Mouse (Mus musculus): ENCODE measurements around the gene Syce1. TPM values are rescaled to one million over a fixed set of nuclear protein-coding genes. Genes with fewer than 3 reads are reported as not detected.

Gene Syce1
- not detected for total RNA-seq (2021)

DNA sequence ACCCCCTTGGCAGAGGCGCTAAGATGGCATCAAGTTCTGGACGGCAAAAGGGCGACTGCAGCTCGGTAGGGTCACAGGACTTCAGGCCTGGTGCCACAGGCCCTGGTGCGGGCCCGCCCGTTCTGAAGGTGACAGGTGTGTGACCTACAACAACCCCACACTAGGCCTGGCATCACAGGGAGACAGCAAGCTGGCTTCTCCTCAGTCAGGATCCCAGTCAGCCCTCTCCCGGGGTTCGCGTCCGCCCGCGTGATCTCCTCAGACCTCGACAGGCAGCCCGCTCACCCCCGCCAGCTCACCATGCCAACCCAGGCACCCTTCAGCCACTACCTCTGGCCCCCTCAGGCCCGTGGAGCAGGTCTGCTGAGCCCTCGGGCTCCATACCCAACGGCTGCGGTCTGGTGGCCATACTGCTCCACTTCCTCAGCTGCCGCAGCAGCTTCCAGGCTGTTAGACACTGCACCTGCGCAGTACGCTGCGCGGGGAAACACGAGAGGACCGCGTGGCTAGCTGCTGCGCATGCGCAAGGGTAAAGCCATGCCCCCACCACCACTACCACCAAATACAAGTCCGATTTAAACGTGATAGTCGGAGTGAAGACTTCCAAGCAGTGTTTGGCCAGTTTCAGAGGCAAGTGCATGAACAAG is at the start of gene Syce1:
TSS of gene Syce1 (minus strand) at position 447 of the 647 bp plus-strand sequence.
- intact Hi-C loops (cut with DNase I): no loop called here
- DNase-seq (ENCODE audit: low spot score): no peak

DNA sequence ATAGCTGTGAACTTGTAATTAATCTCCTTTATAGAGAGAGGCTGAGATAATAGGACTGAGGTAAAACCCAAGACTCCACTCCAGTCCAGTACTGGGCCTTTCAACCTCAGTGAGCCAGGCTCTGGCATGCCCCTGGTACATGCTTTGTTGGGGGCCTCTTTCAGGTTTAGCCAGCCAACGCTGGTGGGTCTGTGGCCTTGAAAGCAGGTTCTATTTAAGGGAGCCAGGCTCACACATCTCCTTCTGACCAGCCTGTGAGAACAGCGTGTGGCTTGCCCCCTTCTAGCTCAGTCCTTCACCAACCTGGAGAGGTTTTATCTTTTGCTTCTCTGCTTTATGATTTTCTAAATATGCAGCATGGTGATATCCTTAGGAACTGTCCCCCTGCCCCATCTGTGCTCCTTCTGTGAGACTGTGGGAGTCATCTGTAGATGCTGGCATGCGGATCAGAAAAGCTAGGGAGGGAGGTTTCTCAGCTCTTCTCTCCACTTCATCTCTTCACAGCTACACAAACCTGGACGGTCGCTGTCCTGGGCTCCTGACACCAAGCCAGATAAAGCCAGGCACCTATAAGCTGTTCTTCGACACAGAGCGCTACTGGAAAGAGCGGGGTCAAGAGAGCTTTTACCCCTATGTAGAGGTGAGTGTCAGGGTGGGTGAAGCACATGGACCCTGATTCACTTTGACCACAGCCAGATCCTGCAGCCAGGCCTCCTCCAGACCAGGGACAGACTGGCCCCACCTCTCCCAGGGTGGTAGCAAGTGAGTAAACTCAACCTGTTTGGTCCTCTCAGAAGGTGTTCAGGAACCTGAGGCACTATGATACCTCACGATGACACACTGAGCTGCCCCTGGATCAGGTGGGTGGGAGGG is 48.8 kb upstream of the Syce1 start:
- intact Hi-C loops (cut with DNase I): loop anchor here (10.0 kb wide), 1 partner anchor 762 kb away; no protein-coding TSS in a partner anchor
- no peak for DNase-seq (ENCODE audit: low spot score)

DNA sequence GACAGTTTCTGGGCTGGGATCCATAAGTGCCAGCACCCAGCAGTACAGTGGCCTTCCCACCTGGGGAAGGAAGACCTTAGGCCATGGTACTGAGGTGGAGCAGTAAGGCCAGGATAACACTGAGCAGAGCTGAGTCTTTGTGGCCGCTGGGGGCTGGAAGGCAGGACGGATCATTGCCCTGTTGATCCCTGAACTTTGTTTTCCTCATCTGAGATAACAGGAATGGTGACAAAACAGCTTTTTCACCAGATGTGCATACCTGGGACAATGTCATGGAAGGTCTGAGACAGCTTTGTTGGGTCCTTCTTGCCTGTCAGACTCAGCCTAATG is 48.1 kb upstream of the Syce1 start:
- no peak for DNase-seq (ENCODE audit: low spot score)
- intact Hi-C loops (cut with DNase I): loop anchor here (10.0 kb wide), 1 partner anchor 761 kb away; no protein-coding TSS in a partner anchor

DNA sequence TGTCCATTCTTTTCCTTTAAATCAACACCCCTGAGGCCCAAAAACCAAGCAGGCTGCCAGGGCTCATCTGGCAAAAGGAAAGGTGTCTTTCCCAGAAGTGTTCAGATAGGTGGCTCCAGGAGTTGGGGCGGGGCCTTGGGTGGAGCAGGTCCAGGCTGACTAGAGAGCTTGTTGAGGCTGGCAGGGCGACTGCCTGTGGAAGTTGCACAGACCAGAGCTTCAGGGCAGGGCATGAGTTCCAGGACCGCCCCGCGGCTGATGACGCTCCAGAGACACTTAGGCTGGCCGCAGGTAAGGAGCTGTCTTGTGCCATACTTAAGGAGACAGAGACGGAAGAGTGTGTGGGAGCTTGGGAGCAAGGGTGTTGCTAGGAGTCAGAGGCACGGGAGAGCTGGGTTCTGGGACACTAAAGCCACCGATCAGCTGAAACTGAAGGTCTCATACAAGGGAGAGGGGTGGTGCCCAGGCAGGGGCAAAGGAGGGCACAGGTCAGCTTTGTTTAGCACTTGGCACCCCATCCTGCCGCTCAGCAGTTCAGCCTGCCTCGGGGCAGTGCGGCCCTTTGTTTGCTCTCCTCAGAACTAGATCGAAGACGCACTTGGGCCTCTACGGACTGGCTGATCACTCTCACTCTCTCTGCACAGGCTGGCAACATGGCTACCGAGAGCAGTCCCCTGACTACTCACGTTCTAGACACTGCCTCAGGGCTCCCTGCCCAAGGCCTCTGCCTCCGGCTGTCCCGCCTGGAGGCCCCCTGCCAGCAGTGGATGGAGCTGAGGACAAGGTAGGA is 47.5 kb upstream of the Syce1 start, which contains the start of gene Urah:
TSS of gene Urah (plus strand) at position 51 of the 790 bp plus-strand sequence.
- DNase-seq (ENCODE audit: low spot score): no peak
- intact Hi-C loops (cut with DNase I): loop anchor here (10.0 kb wide), 1 partner anchor 760 kb away; no protein-coding TSS in a partner anchor

DNA sequence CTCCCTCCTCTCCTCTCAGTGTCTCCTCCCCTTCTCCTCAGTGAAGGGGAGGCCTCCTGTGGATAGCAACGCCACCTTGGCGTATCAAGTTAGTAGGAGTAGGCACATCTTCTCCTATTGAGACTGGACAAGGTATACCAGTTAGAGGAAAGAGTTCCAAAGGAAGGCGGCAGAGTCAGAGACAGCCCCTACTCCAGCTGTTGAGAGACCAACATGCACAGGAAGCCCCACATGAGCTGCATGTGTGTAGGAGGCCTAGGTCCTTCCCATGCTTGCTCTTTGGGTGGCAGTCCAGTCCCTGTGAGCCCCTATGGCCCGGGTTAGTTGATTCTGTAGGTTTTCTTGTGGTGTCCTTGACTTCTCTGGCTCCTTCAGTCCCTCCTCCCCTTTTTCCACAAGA is 45.7 kb upstream of the Syce1 start:
- intact Hi-C loops (cut with DNase I): loop anchor here (10.0 kb wide), 1 partner anchor 759 kb away; no protein-coding TSS in a partner anchor
- no peak for DNase-seq (ENCODE audit: low spot score)

DNA sequence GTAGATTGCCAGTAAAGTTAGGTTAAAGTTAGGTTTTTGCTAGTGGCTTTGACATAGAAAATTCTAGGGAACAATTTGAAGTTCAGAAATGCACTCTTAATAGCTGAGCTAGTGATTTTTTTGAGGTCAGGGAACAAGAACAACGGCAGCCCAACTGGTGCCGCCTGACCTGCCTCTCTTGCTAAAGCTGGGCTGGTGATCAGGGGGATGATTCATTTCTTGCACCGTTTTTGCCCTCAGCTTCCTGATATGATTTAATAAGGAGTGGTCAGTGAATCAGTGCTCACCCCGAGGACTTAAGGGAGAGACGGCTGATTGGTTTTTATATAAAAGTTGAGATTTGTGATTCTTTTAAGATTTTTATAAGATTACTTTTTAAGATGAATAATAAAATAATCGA is 43.8 kb upstream of the Syce1 start:
- intact Hi-C loops (cut with DNase I): loop anchor here (10.0 kb wide), 1 partner anchor 757 kb away; no protein-coding TSS in a partner anchor
- no peak for DNase-seq (ENCODE audit: low spot score)

DNA sequence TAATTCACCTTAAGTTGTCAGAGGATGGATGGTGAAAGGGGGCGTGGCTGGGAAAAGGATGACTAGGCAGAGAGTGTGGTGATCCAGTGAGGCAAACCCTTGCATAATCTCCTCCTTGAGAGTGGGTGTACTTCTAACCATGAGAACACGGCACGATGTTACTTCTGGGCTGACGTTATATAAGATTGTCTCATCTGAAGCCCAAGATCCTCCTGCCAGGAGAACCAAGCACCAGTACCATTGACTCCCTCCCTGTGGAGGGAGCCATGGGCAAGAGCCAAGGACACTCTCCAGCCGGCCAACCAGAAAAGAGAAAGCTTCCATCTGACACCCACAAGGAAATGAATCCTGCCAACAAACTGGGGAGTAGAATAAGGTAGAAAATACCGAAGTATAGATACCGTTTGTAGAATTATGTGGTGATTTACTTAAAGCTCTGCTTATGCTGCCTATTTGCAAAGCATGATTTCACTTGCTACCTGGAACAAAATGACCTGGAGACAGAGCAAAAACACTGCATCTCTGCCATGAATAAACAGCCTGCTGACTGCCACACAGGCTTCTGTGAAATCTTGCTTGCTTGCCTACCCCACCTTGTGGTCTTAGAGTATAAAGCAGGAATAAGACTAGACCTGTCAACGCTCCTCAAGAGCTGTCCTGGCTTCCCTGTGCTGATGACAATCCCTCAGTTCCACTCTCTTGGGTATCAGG is 40.7 kb upstream of the Syce1 start:
- DNase-seq (ENCODE audit: low spot score): no peak
- intact Hi-C loops (cut with DNase I): no loop called here

DNA sequence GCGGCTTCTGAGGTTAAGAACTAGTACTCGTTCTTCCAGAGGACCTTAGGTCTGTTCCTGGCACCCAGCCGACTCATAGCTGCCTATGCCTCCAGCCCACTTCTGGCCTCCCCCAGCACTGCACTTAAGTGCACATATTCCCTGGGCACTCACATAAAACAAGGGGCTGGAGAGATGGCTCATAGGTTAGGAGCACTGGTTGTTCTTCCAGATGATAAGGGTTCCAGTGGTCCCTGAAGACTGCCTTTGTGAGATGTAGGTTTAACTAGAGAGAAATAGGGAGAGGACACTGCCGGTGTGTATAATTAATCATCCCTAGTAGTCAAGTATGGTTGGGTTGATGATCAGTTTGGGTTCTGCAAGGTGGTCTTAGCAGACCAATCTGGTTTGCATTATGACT is 35.1 kb upstream of the Syce1 start:
- intact Hi-C loops (cut with DNase I): no loop called here

DNA sequence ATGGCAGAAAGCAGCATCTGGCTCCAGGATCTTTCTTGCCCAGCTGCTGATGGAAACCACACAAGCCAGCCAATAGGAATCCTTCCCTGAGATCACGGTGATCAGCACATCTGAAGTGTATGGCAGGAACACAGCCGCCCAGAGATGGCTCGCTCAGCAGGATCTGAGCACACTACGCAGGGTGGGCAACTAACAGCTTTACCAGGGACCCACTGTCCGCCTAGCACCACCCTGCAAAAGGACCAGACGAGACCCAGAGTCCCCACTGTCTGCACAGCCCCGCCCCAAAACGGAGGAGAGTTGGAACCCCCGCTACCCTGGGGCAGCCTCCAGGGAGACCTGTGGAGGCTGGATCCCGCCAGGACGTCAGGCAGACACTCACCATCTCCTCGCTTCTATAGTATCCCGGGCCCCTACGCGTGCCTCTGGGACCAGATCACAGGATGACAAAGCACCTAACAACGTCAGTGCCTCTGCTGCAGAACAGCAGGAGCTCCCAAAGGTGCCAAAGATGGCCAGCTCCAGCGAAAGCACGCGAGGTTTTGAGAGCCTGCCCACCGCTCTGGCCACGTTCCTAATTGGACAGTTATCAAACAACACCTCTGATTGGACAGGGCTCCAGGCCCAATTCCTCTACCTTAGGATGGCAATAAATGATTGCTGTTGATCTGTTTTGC is 34.1 kb upstream of the Syce1 start, which contains the start of gene Zfp941:
TSS of gene Zfp941 (minus strand) at position 526 of the 677 bp plus-strand sequence.
- intact Hi-C loops (cut with DNase I): no loop called here

More for the DNA sequence above, 35.1 kb upstream of the Syce1 start:
- DNase-seq (ENCODE audit: low spot score): no peak

DNA sequence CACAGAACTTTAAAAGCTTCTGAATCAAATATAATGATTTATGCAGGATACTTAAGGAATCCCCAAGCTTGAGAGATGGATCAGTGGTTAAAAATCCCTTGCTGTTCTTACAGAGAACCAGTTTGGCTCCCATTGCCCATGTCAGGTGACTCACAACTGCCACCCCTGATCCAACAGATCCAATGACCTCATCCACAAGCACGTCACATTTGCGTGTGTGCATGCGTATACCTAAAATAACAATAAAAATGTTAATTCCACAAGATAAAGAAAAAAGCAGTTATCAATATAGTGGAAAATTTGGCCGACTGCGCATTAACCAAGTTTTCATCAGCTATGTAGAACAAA is 33.6 kb upstream of the Syce1 start:
- intact Hi-C loops (cut with DNase I): no loop called here

More for the DNA sequence above, 34.1 kb upstream of the Syce1 start, which contains the start of gene Zfp941:
- DNase-seq (ENCODE audit: low spot score): no peak

DNA sequence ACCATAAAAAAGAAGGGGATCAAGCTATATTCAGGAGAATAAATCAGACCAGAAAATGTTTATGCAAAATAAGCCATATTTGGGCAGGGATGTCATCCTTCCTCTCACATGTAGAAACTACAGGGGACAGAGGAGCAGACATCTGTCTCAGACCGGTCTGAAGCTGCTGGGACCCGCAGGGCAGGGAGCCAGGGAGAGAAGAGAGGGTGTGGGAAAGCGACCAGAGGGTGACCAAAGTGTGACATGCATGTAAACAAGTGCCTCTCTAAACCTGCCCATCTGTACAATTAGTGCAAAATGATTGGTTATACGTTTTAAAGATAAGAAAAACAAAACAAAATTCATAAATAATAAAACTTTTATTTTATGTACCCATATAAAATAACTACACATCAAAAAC is 32.5 kb upstream of the Syce1 start:
- DNase-seq (ENCODE audit: low spot score): no peak
- intact Hi-C loops (cut with DNase I): no loop called here

More for the DNA sequence above, 33.6 kb upstream of the Syce1 start:
- no peak for DNase-seq (ENCODE audit: low spot score)

DNA sequence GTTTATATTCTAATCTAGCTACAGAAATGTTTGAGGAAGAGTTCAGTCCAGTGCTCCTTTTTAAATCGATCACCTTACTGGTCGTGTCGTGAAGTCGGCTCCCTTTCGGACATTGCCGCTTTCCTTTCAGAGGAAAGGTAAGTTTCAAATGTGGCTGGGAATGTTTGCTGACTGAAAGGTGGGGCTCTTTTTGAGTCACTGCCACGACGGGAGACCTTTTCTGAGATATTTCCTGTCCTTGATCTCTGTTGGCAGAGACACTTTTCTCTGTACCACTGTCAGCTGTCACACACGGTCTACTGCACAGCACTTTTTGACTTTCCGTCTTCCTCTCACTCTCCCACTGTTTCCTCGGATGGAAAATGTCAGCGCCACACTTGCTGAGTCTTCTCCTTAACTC is 25.2 kb upstream of the Syce1 start:
- intact Hi-C loops (cut with DNase I): no loop called here
- DNase-seq (ENCODE audit: low spot score): no peak

DNA sequence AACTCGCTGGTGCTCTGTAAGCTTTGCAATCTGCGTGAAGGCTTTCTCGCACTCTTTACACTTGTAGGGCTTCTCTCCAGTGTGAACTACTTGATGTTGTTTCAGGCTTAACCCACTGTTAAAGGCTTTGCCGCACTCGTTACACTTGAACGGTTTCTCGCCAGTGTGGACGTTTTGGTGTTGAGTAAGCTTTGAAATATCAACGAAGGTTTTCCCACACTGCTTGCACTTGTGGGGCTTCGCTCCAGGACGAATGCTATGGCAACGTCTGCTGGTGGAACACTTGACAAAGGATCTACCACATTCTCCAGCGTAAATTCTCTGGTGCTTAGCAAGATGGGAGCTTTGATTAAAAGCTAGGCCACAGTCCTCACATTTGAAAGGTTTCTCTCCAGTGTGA is 24.1 kb upstream of the Syce1 start:
- intact Hi-C loops (cut with DNase I): no loop called here
- DNase-seq (ENCODE audit: low spot score): no peak

DNA sequence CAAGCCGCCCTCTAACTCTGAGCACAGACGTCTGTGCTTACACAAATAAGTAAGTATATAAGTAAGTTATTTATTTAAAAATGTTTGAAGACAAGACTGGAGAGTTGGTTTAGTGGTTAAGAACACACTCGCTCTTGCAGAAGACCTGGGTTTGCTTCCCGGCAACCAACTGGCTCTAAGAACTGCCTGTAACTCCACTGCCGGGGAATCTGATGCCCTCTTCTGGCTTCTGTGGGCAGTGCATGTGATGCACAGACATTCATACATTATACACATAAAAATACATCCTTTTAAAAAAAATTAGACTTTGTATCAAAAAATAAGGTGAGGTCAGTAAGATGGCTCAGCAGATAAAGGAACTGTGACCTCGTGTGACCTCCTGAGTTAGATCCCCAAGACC is 22.8 kb upstream of the Syce1 start:
- DNase-seq (ENCODE audit: low spot score): no peak
- intact Hi-C loops (cut with DNase I): no loop called here

DNA sequence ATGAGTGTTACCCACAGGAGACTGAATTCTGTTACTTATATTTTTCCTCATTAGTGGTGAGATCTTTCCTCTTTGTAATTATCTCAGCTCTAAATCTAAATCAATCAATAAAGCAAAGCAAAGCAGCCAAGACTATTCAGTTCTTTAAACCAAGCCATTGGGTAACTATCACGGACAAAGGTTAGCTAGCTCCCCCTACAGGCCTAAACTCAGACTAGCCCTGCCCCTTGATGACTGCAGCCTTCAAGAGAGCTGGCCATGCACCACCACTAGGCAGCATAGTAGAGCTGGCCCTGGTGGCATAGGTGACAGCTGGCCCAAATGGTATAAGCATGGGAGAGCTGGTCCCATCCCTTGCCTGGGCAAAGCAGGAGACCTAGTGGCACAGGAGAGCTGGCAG is 18.1 kb upstream of the Syce1 start:
- intact Hi-C loops (cut with DNase I): no loop called here
- no peak for DNase-seq (ENCODE audit: low spot score)

DNA sequence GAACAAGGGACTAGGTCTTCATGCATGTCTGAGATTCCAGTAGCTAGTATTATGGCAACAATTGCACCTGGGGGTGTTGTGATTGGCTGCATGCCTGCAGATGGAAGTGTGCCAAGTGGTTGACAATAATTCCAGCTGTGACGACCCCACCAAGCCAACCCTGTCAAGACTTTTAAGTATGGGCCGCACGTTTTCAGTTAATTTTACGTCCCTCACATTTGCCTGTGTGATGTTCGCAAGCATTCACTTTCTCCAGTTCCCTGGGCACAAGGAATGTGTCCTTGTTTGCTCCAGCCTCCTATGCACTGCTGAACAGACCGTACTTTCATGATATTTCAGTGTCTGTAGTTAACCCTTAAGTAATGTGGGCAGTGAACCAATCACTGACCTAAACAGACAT is 15.0 kb upstream of the Syce1 start:
- DNase-seq (ENCODE audit: low spot score): no peak
- intact Hi-C loops (cut with DNase I): no loop called here

DNA sequence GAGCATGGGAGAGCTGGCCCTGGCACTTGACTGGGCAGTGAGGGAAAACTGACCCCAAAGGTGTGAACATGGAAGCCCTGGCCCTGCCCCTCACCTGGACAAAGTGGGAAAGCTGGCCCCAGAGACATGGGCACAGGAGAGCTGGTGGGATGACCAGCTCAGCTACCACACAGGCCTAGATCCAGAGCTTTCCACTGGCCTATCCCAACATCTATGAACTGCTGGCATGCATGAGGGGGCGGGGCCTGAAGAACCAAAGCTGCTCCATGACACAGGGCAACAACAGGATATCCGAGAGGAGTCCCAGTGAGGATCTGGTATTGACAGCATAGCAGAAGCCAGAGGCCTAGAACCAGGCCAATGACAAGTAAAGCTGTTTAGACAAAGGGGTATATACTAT is 10.6 kb upstream of the Syce1 start:
- DNase-seq (ENCODE audit: low spot score): no peak
- intact Hi-C loops (cut with DNase I): no loop called here

DNA sequence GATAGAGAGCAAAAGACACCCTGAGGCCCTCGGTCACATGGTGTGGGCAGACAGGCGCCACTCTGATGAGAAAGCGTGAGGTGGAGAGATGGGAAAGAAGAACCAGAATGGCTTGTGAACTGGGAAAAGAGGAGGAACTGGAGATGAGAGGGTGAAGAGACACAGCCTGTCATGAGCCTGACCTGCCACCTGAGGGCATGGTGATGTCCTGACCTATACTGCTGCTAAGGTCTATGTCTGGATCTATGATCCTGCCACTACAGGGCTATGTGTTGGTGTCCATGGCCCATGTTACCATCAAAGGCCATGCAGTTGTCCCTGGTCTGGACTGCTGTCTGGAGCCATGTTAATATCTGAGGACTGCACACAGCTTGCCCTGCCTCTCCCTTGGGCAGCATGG is 10.0 kb upstream of the Syce1 start:
- no peak for DNase-seq (ENCODE audit: low spot score)
- intact Hi-C loops (cut with DNase I): no loop called here

DNA sequence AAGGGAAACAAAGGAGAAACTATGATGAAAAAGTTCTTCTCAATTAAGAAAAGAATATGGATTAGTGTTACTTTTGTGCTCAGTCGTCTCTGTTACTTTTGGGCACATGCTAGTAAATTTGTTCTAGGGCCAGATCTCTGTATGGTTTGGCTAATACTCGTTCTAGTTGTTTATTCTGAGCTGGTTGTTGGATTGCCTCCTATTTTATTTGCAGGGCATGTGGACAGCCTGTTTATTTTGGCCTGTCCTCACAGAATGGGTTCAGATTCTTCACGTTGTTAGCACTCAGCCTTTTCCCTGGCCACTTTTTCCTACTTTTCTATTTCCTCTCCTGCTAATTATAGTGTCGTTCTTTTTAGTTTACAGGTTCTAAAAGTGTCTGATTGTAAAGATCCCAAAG is 5.9 kb upstream of the Syce1 start:
- DNase-seq (ENCODE audit: low spot score): no peak
- intact Hi-C loops (cut with DNase I): no loop called here

Data from heart, postnatal 25 days (tissue).